Mouse (Mus musculus) midbrain, embryonic 12.5 days (tissue): ENCODE measurements around the gene Gm20388. TPM values are rescaled to one million over a fixed set of nuclear protein-coding genes. Genes with fewer than 3 reads are reported as not detected.

ENCODE experiments used
- ATAC-seq: fragments of 200-750 bp; cut with Nextera tagmentation; 2 replicates; pipeline ENCODE4 v1.8.0; 2017; ENCODE audit warnings: low read depth, moderate TSS enrichment, moderate library complexity; ENCODE audit not compliant: low FRiP score
- H3K27ac ChIP-seq: fragments of 300-500 bp; sonication (generic); replicated peaks from 2 replicates; pipeline ENCODE4 v1.5.1; 2016; ENCODE audit warnings: mild to moderate bottlenecking
- H3K27me3 ChIP-seq: fragments of 300-500 bp; sonication (generic); 2 replicates; pipeline ENCODE4 v1.6.1; 2016; ENCODE audit warnings: mild to moderate bottlenecking
- H3K36me3 ChIP-seq: fragments of 300-500 bp; sonication (generic); 2 replicates; pipeline ENCODE4 v1.6.1; 2016
- H3K4me1 ChIP-seq: fragments of 300-500 bp; sonication (generic); 2 replicates; pipeline ENCODE4 v1.6.1; 2016
- H3K4me2 ChIP-seq: fragments of 300-500 bp; sonication (generic); replicated peaks from 2 replicates; pipeline ENCODE4 v1.6.1; 2016; ENCODE audit warnings: mild to moderate bottlenecking, moderate library complexity
- H3K4me3 ChIP-seq: fragments of 300-500 bp; sonication (generic); 2 replicates; pipeline ENCODE4 v1.5.1; 2016; ENCODE audit warnings: mild to moderate bottlenecking
- H3K9ac ChIP-seq: fragments of 300-500 bp; sonication (generic); replicated peaks from 2 replicates; pipeline ENCODE4 v1.6.1; 2016; ENCODE audit warnings: mild to moderate bottlenecking, moderate library complexity
- H3K9me3 ChIP-seq: fragments of 300-500 bp; sonication (generic); 2 replicates; pipeline ENCODE4 v1.6.1; 2016; ENCODE audit warnings: mild to moderate bottlenecking
- WGBS: fragments of 180-500 bp; shearing (Covaris S2); methylation state at CpG from one replicate; pipeline ENCODE4 v1.1.7; 2016; 5-methylcytosine and 5-hydroxymethylcytosine counted together
- polyA plus RNA-seq: library from polyadenylated mRNA; unstranded; fragments of >200 nt; fragmentation: Nextera tagmentation; extraction: Ambion mirVana; gene quantifications from 2 replicates; pipeline ENCODE4 v1.2.1, GENCODE M21; 2016

The Gm20388 gene
- polyA plus RNA-seq, 1 experiment from 2014 or later: not detected

- no peak for ATAC-seq
- H3K27me3 ChIP-seq: peaks cover 75% of the 10 kb centered on the region
- H3K27ac ChIP-seq: peak overlapping the region; percentile 85
- 49% methylated on average over 9 of the region's 9 CpGs for WGBS
- no peak overlapping the region for H3K4me2 ChIP-seq
- H3K9ac ChIP-seq: no peak overlapping the region
- H3K36me3 ChIP-seq: no peaks in the 10 kb centered on the region
- H3K9me3 ChIP-seq: no peaks in the 10 kb centered on the region
- H3K4me1 ChIP-seq: peaks cover 77% of the 10 kb centered on the region
- H3K4me3 ChIP-seq: no peak overlapping the region
These were observed 397.9 kb downstream of the Gm20388 start for GRCm38 (mm10) chr8:120308553-120308952.

- Histone ChIP-seq H3K4me3 (no peak overlapping the region), H3K27ac (peak overlapping the region; percentile 85), H3K4me1 (peaks cover 69% of the 10 kb centered on the region), H3K27me3 (peaks cover 78% of the 10 kb centered on the region), H3K9ac (no peak overlapping the region), H3K9me3 (no peaks in the 10 kb centered on the region), H3K4me2 (peak overlapping the region; percentile 8), H3K36me3 (no peaks in the 10 kb centered on the region)
- peak; percentile 81 for ATAC-seq
- WGBS: 18% methylated on average over 17 of the region's 18 CpGs
These were observed 398.7 kb downstream of the Gm20388 start for GRCm38 (mm10) chr8:120309326-120309725.

- Histone ChIP-seq H3K9ac (no peak overlapping the region; the same call in 1 of the 2 replicates), H3K4me1 (peaks cover 62% of the 10 kb centered on the region), H3K4me2 (no peak overlapping the region), H3K4me3 (no peak overlapping the region), H3K27me3 (peaks cover 81% of the 10 kb centered on the region), H3K36me3 (no peaks in the 10 kb centered on the region), H3K9me3 (no peaks in the 10 kb centered on the region), H3K27ac (peak overlapping the region; percentile 85)
- 71% methylated on average over 5 of the region's 5 CpGs for WGBS
- ATAC-seq: no peak
These were observed 399.4 kb downstream of the Gm20388 start for GRCm38 (mm10) chr8:120310063-120310462.

- Histone ChIP-seq H3K36me3 (no peaks in the 10 kb centered on the region), H3K9ac (no peak overlapping the region), H3K27me3 (peaks cover 87% of the 10 kb centered on the region), H3K9me3 (no peaks in the 10 kb centered on the region), H3K4me2 (no peak overlapping the region), H3K4me3 (no peak overlapping the region), H3K27ac (no peak overlapping the region), H3K4me1 (peaks cover 46% of the 10 kb centered on the region)
- ATAC-seq: no peak
- 84% methylated on average over 4 of the region's 4 CpGs for WGBS
These were observed 401.8 kb downstream of the Gm20388 start for GRCm38 (mm10) chr8:120312452-120312851.

GRCm38 (mm10) chr8:120313674-120314073 lies 403.0 kb downstream of the Gm20388 start:
- H3K9me3 ChIP-seq: no peaks in the 10 kb centered on the region
- peaks cover 78% of the 10 kb centered on the region for H3K27me3 ChIP-seq
- ATAC-seq: no peak
- H3K27ac ChIP-seq: no peak overlapping the region
- H3K9ac ChIP-seq: no peak overlapping the region
- H3K4me3 ChIP-seq: no peak overlapping the region
- H3K4me1 ChIP-seq: peaks cover 45% of the 10 kb centered on the region
- WGBS: 61% methylated on average over 3 of the region's 3 CpGs
- no peaks in the 10 kb centered on the region for H3K36me3 ChIP-seq
- H3K4me2 ChIP-seq: no peak overlapping the region

GRCm38 (mm10) chr8:120314932-120315331 lies 404.3 kb downstream of the Gm20388 start:
- peaks cover 34% of the 10 kb centered on the region for H3K4me1 ChIP-seq
- peaks cover 66% of the 10 kb centered on the region for H3K27me3 ChIP-seq
- H3K4me2 ChIP-seq: no peak overlapping the region
- H3K36me3 ChIP-seq: no peaks in the 10 kb centered on the region
- no peak for ATAC-seq
- 84% methylated on average over 5 of the region's 5 CpGs for WGBS
- H3K9me3 ChIP-seq: no peaks in the 10 kb centered on the region
- no peak overlapping the region for H3K9ac ChIP-seq
- H3K27ac ChIP-seq: no peak overlapping the region
- no peak overlapping the region for H3K4me3 ChIP-seq

- ATAC-seq: no peak
- 85% methylated on average over 4 of the region's 4 CpGs for WGBS
- peaks cover 27% of the 10 kb centered on the region for H3K4me1 ChIP-seq
- H3K9ac ChIP-seq: no peak overlapping the region
- H3K36me3 ChIP-seq: no peaks in the 10 kb centered on the region
- no peak overlapping the region for H3K27ac ChIP-seq
- H3K4me2 ChIP-seq: no peak overlapping the region
- peaks cover 59% of the 10 kb centered on the region for H3K27me3 ChIP-seq
- H3K4me3 ChIP-seq: no peak overlapping the region
- H3K9me3 ChIP-seq: no peaks in the 10 kb centered on the region
These were observed 405.0 kb downstream of the Gm20388 start for GRCm38 (mm10) chr8:120315644-120316043.

- 88% methylated on average over 7 of the region's 7 CpGs for WGBS
- H3K4me1 ChIP-seq: peaks cover 16% of the 10 kb centered on the region
These were observed 406.1 kb downstream of the Gm20388 start for GRCm38 (mm10) chr8:120316707-120317106.

GRCm38 (mm10) chr8:120317118-120317824 lies 406.6 kb downstream of the Gm20388 start:
- 92% methylated on average over 21 of the region's 21 CpGs for WGBS
- Histone ChIP-seq H3K36me3 (no peaks in the 10 kb centered on the region), H3K4me3 (no peak overlapping the region), H3K4me2 (no peak overlapping the region), H3K27ac (no peak overlapping the region), H3K27me3 (peaks cover 43% of the 10 kb centered on the region; the same call in 1 of the 2 replicates), H3K9me3 (no peaks in the 10 kb centered on the region), H3K9ac (no peak overlapping the region), H3K4me1 (peaks cover 20% of the 10 kb centered on the region)
- no peak for ATAC-seq

More at GRCm38 (mm10) chr8:120316707-120317106, 406.1 kb downstream of the Gm20388 start:
- no peak for ATAC-seq
- no peaks in the 10 kb centered on the region for H3K36me3 ChIP-seq
- H3K4me3 ChIP-seq: no peak overlapping the region
- no peak overlapping the region for H3K4me2 ChIP-seq
- no peak overlapping the region for H3K9ac ChIP-seq
- H3K27me3 ChIP-seq: peaks cover 49% of the 10 kb centered on the region
- H3K9me3 ChIP-seq: no peaks in the 10 kb centered on the region
- H3K27ac ChIP-seq: no peak overlapping the region

GRCm38 (mm10) chr8:120318476-120318991 lies 407.9 kb downstream of the Gm20388 start:
- no peak overlapping the region for H3K4me3 ChIP-seq
- H3K4me1 ChIP-seq: peaks cover 32% of the 10 kb centered on the region
- H3K36me3 ChIP-seq: no peaks in the 10 kb centered on the region
- ATAC-seq: no peak
- no peaks in the 10 kb centered on the region for H3K9me3 ChIP-seq
- H3K9ac ChIP-seq: no peak overlapping the region
- H3K4me2 ChIP-seq: no peak overlapping the region
- WGBS: 58% methylated on average over 12 of the region's 12 CpGs
- H3K27me3 ChIP-seq: peaks cover 36% of the 10 kb centered on the region; the same call in 1 of the 2 replicates
- H3K27ac ChIP-seq: peak overlapping the region; percentile 35; the same call in 1 of the 2 replicates

- Histone ChIP-seq H3K36me3 (no peaks in the 10 kb centered on the region), H3K4me1 (peaks cover 41% of the 10 kb centered on the region), H3K4me3 (no peak overlapping the region), H3K4me2 (no peak overlapping the region), H3K9me3 (no peaks in the 10 kb centered on the region), H3K27ac (no peak overlapping the region), H3K27me3 (peaks cover 33% of the 10 kb centered on the region), H3K9ac (no peak overlapping the region)
- ATAC-seq: no peak
- WGBS: 20% methylated on average over 7 of the region's 7 CpGs
These were observed 408.8 kb downstream of the Gm20388 start for GRCm38 (mm10) chr8:120319449-120319848.

GRCm38 (mm10) chr8:120320146-120320545 lies 409.5 kb downstream of the Gm20388 start:
- ATAC-seq: no peak
- Histone ChIP-seq H3K4me2 (no peak overlapping the region), H3K9ac (no peak overlapping the region), H3K36me3 (no peaks in the 10 kb centered on the region), H3K9me3 (no peaks in the 10 kb centered on the region), H3K4me1 (peaks cover 48% of the 10 kb centered on the region), H3K27ac (no peak overlapping the region), H3K4me3 (no peak overlapping the region), H3K27me3 (peaks cover 36% of the 10 kb centered on the region)
- WGBS: 92% methylated on average over 5 of the region's 5 CpGs
